Mouse (Mus musculus): ENCODE data around the gene Gm5751. TPM values are rescaled to one million over a fixed set of nuclear protein-coding genes. Genes with fewer than 3 reads are reported as not detected.
"Not testable (repeated sequence)": the region's sequence is repeated elsewhere in the genome, so short reads cannot be mapped to it uniquely, and the experiment has no call there.

The Gm5751 gene
- total RNA-seq (2012; rRNA removed) (1.3 and 2.0 TPM in 2 replicates), polyA plus RNA-seq (2012; ENCODE audit: insufficient read depth in 1 of 2, insufficient read length in 2 of 2, low read depth in 1 of 2, low replicate concordance in 2 of 2, missing spikeins in 1 of 2) (1 to 10 TPM in 1 of 2 experiments, not detected in 1; 2.1 TPM)

GRCm38 (mm10) chrX:8873953-8874352 lies at the start of gene Gm5751:
Gm5751 (plus strand) TSS chrX:8874253.
- H3K4me3 ChIP-seq (ENCODE audit: control insufficient read depth in 1 of 2, insufficient read depth in 1 of 2, low read depth in 2 of 2, low read length in 2 of 2); H3K4me1 ChIP-seq (ENCODE audit: control insufficient read depth in 1 of 2, insufficient read depth in 2 of 2, low read length in 2 of 2); H3K27me3 ChIP-seq (ENCODE audit: control insufficient read depth in 1 of 2, insufficient read depth in 2 of 2, low read length in 2 of 2); DNase-seq (ENCODE audit: low read depth, low spot score); H3K27ac ChIP-seq (ENCODE audit: control insufficient read depth, low read depth, low read length); H3K9ac ChIP-seq (ENCODE audit: control insufficient read depth, low read depth, low read length, poor library complexity, severe bottlenecking); H3K9me3 ChIP-seq (replicated peaks; ENCODE audit: insufficient read depth, low read length); H3K36me3 ChIP-seq (ENCODE audit: control insufficient read depth in 1 of 2, insufficient read depth in 2 of 2, low read length in 2 of 2); H3K79me2 ChIP-seq (ENCODE audit: control insufficient read depth, insufficient read depth, low read length, poor library complexity): not testable (repeated sequence)

- Histone ChIP-seq H3K27ac (ENCODE audit: control insufficient read depth, low read depth, low read length) (no peak overlapping the region), H3K79me2 (ENCODE audit: control insufficient read depth, insufficient read depth, low read length, poor library complexity) (no peaks in the 10 kb centered on the region), H3K9ac (ENCODE audit: control insufficient read depth, low read depth, low read length, poor library complexity, severe bottlenecking) (no peak overlapping the region), H3K9me3 (replicated peaks; ENCODE audit: insufficient read depth, low read length) (no peaks in the 10 kb centered on the region), H3K27me3 (ENCODE audit: control insufficient read depth in 1 of 2, insufficient read depth in 2 of 2, low read length in 2 of 2) (no peaks in the 10 kb centered on the region), H3K36me3 (ENCODE audit: control insufficient read depth in 1 of 2, insufficient read depth in 2 of 2, low read length in 2 of 2) (no peaks in the 10 kb centered on the region), H3K4me3 (ENCODE audit: control insufficient read depth in 1 of 2, insufficient read depth in 1 of 2, low read depth in 2 of 2, low read length in 2 of 2) (no peak overlapping the region), H3K4me1 (ENCODE audit: control insufficient read depth in 1 of 2, insufficient read depth in 2 of 2, low read length in 2 of 2) (no peaks in the 10 kb centered on the region)
- TF ChIP-seq RAD21 (IDR thresholded peaks at IDR 0.05; ENCODE audit: low read depth, low read length) (peak; percentile 52), SMC3 (IDR thresholded peaks at IDR 0.05; ENCODE audit: low read depth, low read length) (peak; percentile 64), MYB (IDR thresholded peaks at IDR 0.05; ENCODE audit: low read depth, low read length) (no peak), TCF12 (IDR thresholded peaks at IDR 0.05; ENCODE audit: low read depth, low read length) (no peak), CTCF (IDR thresholded peaks at IDR 0.05 in 2 of 3, conservative IDR thresholded peaks at IDR 0.05 in 1 of 3; ENCODE audit: control insufficient read depth in 1 of 3, insufficient read depth in 1 of 3, low read depth in 2 of 3, low read length in 3 of 3, poor library complexity in 1 of 3, severe bottlenecking in 1 of 3) (peak; percentile 47 to 64 (median 55)), TBP (IDR thresholded peaks at IDR 0.05; ENCODE audit: low read depth, low read length) (no peak), MAZ (IDR thresholded peaks at IDR 0.05; ENCODE audit: low read depth, low read length) (no peak), E2F4 (IDR thresholded peaks at IDR 0.05; ENCODE audit: borderline replicate concordance, low read depth, low read length) (no peak), SIN3A (IDR thresholded peaks at IDR 0.05; ENCODE audit: low read length) (no peak), CHD2 (IDR thresholded peaks at IDR 0.05; ENCODE audit: low read length) (no peak), ZC3H11A (IDR thresholded peaks at IDR 0.05; ENCODE audit: low read depth, low read length) (peak; percentile 56)
- DNase-seq (ENCODE audit: low read depth, low spot score): peak; percentile 44
Observed at GRCm38 (mm10) chrX:8832043-8832442, 42.0 kb upstream of the Gm5751 start.

- TF ChIP-seq MAFK (IDR thresholded peaks at IDR 0.05; ENCODE audit: borderline replicate concordance, low read depth, low read length) (no peak), CHD2 (IDR thresholded peaks at IDR 0.05; ENCODE audit: low read length) (no peak), JUND (IDR thresholded peaks at IDR 0.05; ENCODE audit: low read depth, low read length) (no peak), ETS1 (IDR thresholded peaks at IDR 0.05; ENCODE audit: low read depth, low read length) (no peak), BHLHE40 (IDR thresholded peaks at IDR 0.05; ENCODE audit: borderline replicate concordance, low read depth, low read length) (no peak), GABPA (IDR thresholded peaks at IDR 0.05; ENCODE audit: low read depth, low read length) (no peak), USF1 (IDR thresholded peaks at IDR 0.05; ENCODE audit: low read depth, low read length) (no peak), RAD21 (IDR thresholded peaks at IDR 0.05; ENCODE audit: low read depth, low read length) (no peak), MEF2A (IDR thresholded peaks at IDR 0.05; ENCODE audit: extremely low read depth, insufficient replicate concordance, low read depth, low read length, poor library complexity, severe bottlenecking) (no peak)
Observed at GRCm38 (mm10) chrX:8843694-8844093, 30.4 kb upstream of the Gm5751 start, which contains the start of gene Gm6592. Gm6592 (plus strand) TSS chrX:8843994.

More at GRCm38 (mm10) chrX:8843694-8844093, 30.4 kb upstream of the Gm5751 start, which contains the start of gene Gm6592:
- Histone ChIP-seq H3K4me3 (ENCODE audit: control insufficient read depth in 1 of 2, insufficient read depth in 1 of 2, low read depth in 2 of 2, low read length in 2 of 2) (no peak within 1 kb of the TSS), H3K27ac (ENCODE audit: control insufficient read depth, low read depth, low read length) (no peak within 1 kb of the TSS), H3K9me3 (replicated peaks; ENCODE audit: insufficient read depth, low read length) (no peaks in the 10 kb centered on the region), H3K4me1 (ENCODE audit: control insufficient read depth in 1 of 2, insufficient read depth in 2 of 2, low read length in 2 of 2) (no peaks in the 10 kb centered on the region), H3K9ac (ENCODE audit: control insufficient read depth, low read depth, low read length, poor library complexity, severe bottlenecking) (no peak within 1 kb of the TSS), H3K79me2 (ENCODE audit: control insufficient read depth, insufficient read depth, low read length, poor library complexity) (no peaks in the 10 kb centered on the region), H3K36me3 (ENCODE audit: control insufficient read depth in 1 of 2, insufficient read depth in 2 of 2, low read length in 2 of 2) (no peaks in the 10 kb centered on the region), H3K27me3 (ENCODE audit: control insufficient read depth in 1 of 2, insufficient read depth in 2 of 2, low read length in 2 of 2) (no peaks in the 10 kb centered on the region)
- no peak for DNase-seq (ENCODE audit: low read depth, low spot score)

Measured in MEL (cell line).